Mouse (Mus musculus): ENCODE measurements around the gene Rufy1. TPM values are rescaled to one million over a fixed set of nuclear protein-coding genes. Genes with fewer than 3 reads are reported as not detected.
"Not testable (repeated sequence)": the region's sequence is repeated elsewhere in the genome, so short reads cannot be mapped to it uniquely, and the experiment has no call there.

Gene Rufy1
- total RNA-seq (2021), result 10 to 100 TPM; 22.3 to 23.5 TPM
- long read RNA-seq, experiment 1, transcript Rufy1-201 (18 exons, 2,688 nt), result major isoform, 41 of 44 reads
- long read RNA-seq, experiment 1, partial matches to known transcripts, result 1 of 44 reads
- long read RNA-seq, experiment 1, other reads (novel, unspliced or antisense), result 2 of 44 reads
- long read RNA-seq, experiment 2, transcript Rufy1-201 (18 exons, 2,688 nt), result major isoform, 50 of 56 reads
- long read RNA-seq, experiment 2, partial matches to known transcripts, result 1 of 56 reads
- long read RNA-seq, experiment 2, other reads (novel, unspliced or antisense), result 5 of 56 reads

DNA sequence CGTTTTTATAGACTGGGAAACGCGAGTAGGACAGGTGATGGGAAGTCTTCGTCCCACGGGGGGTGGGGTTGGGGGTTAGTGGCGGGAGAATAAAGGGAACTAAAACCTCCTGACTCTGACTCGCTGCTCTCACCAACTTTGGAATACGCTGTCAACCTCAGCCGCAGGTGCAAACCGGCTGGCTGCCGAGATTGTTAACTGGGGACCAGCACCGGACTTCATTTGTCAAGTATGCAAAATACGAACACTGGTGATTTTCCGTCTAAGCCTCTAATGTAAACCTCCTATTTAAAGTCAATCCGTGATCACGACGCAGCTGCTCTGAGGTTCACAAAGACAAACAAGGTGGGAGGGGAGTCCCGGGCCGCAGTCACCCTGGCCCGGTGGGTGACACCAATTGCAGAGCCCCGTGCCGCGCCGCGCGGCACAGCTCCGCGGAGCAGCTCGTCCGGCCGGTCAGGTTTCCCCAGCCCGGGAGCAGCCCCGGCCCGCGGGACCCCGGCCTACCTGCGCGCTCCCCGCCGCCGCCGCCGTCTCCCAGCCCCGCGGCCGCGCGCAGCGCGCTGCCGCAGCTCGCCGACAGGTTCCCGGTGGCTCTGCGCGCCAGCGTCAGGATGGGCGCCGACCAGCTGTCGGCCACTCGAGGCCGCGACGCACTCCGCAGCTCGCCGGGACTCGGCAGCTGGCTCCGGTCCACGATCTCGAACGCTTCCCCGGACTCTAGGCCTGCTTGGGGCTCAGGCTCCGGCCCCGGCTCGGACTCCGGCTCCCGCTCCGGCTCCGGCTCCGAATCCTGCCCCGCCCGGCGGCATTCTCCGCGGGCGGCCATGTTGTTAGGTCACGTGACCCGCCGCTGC is at the start of gene Rufy1:
TSS of gene Rufy1 (minus strand) at position 849 of the 857 bp plus-strand sequence.
- peak; percentile 77 to 89 for DNase-seq (ENCODE audit: low spot score in 2 of 2)

DNA sequence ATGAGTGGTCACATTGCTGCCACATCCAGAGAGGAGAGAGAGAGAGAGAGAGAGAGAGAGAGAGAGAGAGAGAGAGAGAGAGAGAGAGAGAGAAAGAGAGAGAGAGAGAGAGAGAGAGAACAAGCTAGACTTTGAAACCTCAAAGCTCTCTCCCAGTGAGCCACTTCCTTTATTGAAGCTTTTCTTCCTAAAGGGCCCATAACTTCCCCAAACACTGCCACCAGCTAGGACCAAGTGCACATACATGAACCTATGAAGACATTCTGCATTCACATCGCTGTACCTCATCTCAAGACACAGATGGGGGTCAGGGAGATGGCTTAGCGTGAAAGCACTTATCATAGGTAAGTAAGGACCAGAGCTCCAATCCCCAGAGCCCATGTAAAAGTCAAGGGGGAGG is 47.1 kb upstream of the Rufy1 start:
- no peak for DNase-seq (ENCODE audit: low spot score in 2 of 2)

DNA sequence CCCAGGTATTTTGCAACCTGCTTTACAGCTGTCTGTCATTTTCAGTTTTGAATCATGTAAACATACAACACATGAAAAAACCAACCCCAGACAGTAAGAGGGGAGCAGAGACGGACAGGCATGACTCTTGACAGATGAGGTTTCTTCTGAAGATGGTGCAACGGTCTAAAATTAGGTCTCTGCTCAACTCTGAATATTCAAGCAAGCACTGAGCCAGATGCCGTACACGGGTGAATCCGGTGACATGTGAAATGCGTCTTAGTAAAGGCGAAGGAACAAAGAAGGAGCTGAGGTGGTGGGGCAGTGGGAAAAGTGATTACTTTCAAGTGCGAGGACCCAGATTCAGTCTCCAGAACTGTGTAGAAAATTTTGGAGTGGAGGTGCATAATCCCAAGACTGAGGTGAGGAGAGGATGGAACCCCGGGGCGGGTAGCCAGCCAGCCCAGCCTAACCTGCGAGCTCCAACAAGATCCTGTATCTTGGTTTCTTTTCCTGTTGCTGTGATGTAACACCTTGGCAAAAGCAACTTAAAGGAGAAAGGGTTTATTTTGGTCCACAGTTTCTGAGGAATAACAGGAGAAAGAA is 46.7 kb upstream of the Rufy1 start:
- DNase-seq (ENCODE audit: low spot score in 2 of 2), result no peak

DNA sequence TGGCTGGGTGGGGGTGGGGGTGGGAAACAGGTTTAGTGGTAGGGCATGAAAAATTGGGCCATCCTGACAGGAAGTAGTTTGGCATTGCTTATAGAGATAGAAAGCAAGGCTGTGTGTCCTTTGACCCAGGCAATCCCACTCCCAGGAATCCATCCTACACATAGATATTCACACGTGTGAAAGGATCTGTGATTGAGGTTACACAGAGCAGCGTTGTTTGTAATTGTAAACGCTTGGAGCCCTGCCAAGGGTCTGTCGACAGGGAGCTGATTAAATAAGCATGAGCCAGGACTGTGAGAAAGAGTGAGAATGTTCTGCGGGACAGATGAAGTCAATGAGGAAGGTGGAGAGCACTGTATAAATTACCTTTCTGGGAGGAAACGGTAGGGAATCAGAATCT is 46.0 kb upstream of the Rufy1 start:
- DNase-seq (ENCODE audit: low spot score in 2 of 2), result no peak

DNA sequence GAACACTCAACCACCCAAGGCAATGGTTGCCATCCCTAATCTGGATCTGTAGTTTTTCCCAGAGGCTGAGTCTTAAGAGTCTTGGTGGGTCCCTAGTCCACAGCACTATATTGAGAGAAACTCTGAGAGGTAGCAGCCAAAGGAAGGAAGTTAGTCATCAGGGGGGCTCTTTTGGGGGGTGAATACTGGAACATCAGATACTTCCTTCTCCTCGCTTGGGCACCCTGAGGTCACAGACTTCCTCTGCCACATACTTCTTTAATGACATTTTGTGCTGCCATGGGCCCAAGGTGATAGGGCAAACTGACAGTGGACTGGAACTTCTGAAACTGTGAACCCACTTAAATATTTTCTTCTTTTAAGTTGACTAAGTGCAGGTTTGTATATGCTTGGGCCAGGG is 43.0 kb upstream of the Rufy1 start:
- no peak for DNase-seq (ENCODE audit: low spot score in 2 of 2)

GRCm38 (mm10) chr11:50472161-50472939 is 41.4 kb upstream of the Rufy1 start:
- no peak for DNase-seq (ENCODE audit: low spot score in 2 of 2)

- DNase-seq (ENCODE audit: low spot score in 2 of 2), result no peak
Measured at GRCm38 (mm10) chr11:50461481-50461880, 30.6 kb upstream of the Rufy1 start.

- DNase-seq (ENCODE audit: low spot score in 2 of 2), result no peak
Measured at GRCm38 (mm10) chr11:50459250-50459649, 28.3 kb upstream of the Rufy1 start.

GRCm38 (mm10) chr11:50457111-50457911 is 26.4 kb upstream of the Rufy1 start:
- DNase-seq (ENCODE audit: low spot score in 2 of 2), result no peak

- no peak for DNase-seq (ENCODE audit: low spot score in 2 of 2)
Measured at GRCm38 (mm10) chr11:50456455-50456854, 25.5 kb upstream of the Rufy1 start.

- DNase-seq (ENCODE audit: low spot score in 2 of 2), result no peak
Measured at GRCm38 (mm10) chr11:50454934-50455333, 24.0 kb upstream of the Rufy1 start.

GRCm38 (mm10) chr11:50450236-50450635 is 19.3 kb upstream of the Rufy1 start:
- no peak for DNase-seq (ENCODE audit: low spot score in 2 of 2)

GRCm38 (mm10) chr11:50448163-50448562 is 17.2 kb upstream of the Rufy1 start:
- DNase-seq (ENCODE audit: low spot score in 2 of 2), result not testable (repeated sequence)

DNA sequence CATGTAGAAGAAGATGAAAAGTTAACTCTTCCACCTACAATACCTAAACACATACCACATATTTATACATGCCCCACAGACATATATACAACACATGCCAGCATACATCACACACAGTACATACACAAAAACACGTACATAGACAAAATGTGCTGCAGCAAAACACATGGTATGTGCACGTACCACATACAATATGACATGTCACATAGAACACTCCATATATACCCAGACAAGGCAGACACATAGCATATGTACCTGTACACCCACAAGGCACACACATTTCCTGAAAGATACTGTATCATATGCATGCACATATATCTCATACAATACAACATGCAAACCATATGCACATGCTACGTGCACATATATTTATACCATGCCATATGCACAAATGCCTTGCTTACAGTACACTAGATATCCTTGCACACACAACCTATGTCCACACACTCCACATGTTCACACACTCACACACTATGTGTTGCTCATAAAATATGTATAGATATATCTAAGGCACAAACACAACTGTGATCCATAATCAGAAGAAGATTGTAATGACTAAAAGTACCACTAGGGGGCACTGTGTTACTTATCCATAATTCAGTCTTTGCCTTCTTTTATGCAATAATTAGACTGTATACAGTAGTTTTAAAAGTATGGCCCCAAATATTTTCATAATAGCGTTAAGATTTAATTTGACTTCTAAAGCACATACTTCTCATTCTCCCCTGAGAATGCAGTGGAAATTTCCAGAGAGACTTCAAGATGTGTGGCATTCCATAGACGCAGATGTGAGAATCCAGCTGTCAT is 12.5 kb upstream of the Rufy1 start:
- no peak for DNase-seq (ENCODE audit: low spot score in 2 of 2)

GRCm38 (mm10) chr11:50441637-50442036 is 10.7 kb upstream of the Rufy1 start:
- peak in 1 of 2 experiments; percentile 40 for DNase-seq (ENCODE audit: low spot score in 2 of 2)

GRCm38 (mm10) chr11:50440691-50441090 is 9.8 kb upstream of the Rufy1 start:
- no peak for DNase-seq (ENCODE audit: low spot score in 2 of 2)

DNA sequence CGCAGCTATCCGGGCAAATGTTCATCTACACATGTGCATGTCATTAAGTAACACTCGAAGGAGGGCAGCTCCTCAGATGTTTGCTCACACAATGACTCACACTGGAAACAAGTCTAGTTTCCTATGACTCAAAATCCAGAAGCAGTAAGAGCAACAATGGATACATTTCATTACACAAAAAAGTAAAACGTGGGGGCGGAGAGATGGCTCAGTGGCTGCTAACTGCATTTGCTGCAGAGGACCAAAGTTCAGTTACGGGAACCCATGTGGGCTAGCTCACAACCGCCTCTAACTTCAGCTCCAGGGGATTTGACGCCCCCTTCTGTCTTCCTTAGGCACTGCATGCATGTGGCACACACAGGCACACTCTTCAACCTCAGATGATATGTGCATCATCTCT is 8.9 kb upstream of the Rufy1 start:
- peak in 1 of 2 experiments; percentile 27 for DNase-seq (ENCODE audit: low spot score in 2 of 2)

DNA sequence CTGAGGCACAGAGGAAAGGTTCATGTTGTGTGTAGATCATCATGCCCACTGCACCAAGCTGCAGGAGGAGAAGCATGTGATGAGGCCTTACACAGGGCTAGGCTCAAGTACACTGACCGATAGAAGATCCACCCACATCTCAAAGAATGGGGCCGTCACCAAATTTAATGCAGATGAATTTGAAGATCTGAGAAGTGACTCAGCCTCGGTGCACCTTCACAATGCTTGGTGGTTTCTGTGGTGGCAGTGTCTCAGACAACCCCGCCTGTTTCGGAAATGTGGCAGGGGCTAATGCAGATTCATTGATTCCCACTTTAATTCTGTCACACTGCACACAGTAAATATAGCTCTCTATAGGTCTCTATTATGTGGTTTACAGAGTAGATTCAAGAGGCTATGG is 2.0 kb upstream of the Rufy1 start:
- DNase-seq (ENCODE audit: low spot score in 2 of 2), result no peak

- no peak for DNase-seq (ENCODE audit: low spot score in 2 of 2)
Measured at GRCm38 (mm10) chr11:50432069-50432440, 1.1 kb upstream of the Rufy1 start.
